Mouse (Mus musculus) stomach, postnatal 0 days (tissue): ENCODE results near the gene Prpf40a.

Experiments used
- CTCF ChIP-seq: IDR thresholded peaks from 2 replicates; pipeline ENCODE4 v1.5.1; 2016; ENCODE audit warnings: antibody characterized with exemption, low read depth, mild to moderate bottlenecking, moderate library complexity
- EP300 ChIP-seq: optimal IDR thresholded peaks from 2 replicates; pipeline ENCODE3; 2016; ENCODE audit warnings: antibody characterized with exemption

- TF ChIP-seq CTCF (peak; percentile 80), EP300 (no peak)
Measured at GRCm38 (mm10) chr2:53085617-53086202, 105.4 kb downstream of the Prpf40a start.
